28 mouse cellular contexts compared by ENCODE assay signal in genomic region chr7:71413121-71413520, GRCm38 (mm10).
"Had no signal": no experiment of that assay in that cellular context is flagged by ENCODE, and none has a peak within 500 bp of the region (broad histone marks: within the 10 kb centered on the region; RNA-seq: fewer than 3 reads in every experiment).

No protein-coding gene starts in this region.

- H3K36me3 ChIP-seq: embryonic facial prominence, embryonic 10.5 days; embryonic facial prominence, embryonic 12.5 days; embryonic facial prominence, embryonic 13.5 days; embryonic facial prominence, embryonic 15.5 days; forebrain, embryonic 10.5 days; forebrain, embryonic 12.5 days; forebrain, embryonic 15.5 days had no signal

- H3K9ac ChIP-seq: embryonic facial prominence, embryonic 12.5 days; embryonic facial prominence, embryonic 13.5 days; embryonic facial prominence, embryonic 15.5 days; forebrain, embryonic 12.5 days; forebrain, embryonic 13.5 days; forebrain, embryonic 15.5 days; forebrain, postnatal 0 days had no signal

- DNase-seq: cerebellum, adult 2 months; cerebellum, adult 8-10 months; cerebellum, adult 9-10 months; cerebellum, adult 9-11 months; cerebellum, postnatal 10 days; cerebellum, postnatal 14 days; cerebellum, postnatal 25 days; cerebellum, postnatal 36 days; embryo, embryonic 11 days; forebrain, postnatal 0 days; gastrocnemius, adult 2 months; gastrocnemius, postnatal 10 days; gastrocnemius, postnatal 14 days; gastrocnemius, postnatal 25 days; gastrocnemius, postnatal 36 days; heart, adult 18-20 months; heart, adult 2 months had no signal

- H3K9me3 ChIP-seq: embryonic facial prominence, embryonic 10.5 days; embryonic facial prominence, embryonic 12.5 days; embryonic facial prominence, embryonic 13.5 days; embryonic facial prominence, embryonic 15.5 days; forebrain, embryonic 10.5 days; forebrain, embryonic 12.5 days; forebrain, embryonic 13.5 days; forebrain, embryonic 15.5 days had no signal

- ATAC-seq: forebrain, embryonic 13.5 days; forebrain, embryonic 14.5 days; forebrain, embryonic 16.5 days; forebrain, postnatal 0 days had no signal

- H3K4me3 ChIP-seq: embryonic facial prominence, embryonic 10.5 days; embryonic facial prominence, embryonic 12.5 days; embryonic facial prominence, embryonic 13.5 days; embryonic facial prominence, embryonic 15.5 days; erythroblast, embryonic 14.5 days; forebrain, embryonic 10.5 days; forebrain, embryonic 12.5 days; forebrain, embryonic 13.5 days; forebrain, embryonic 15.5 days; gastrocnemius, adult 2 months; heart, adult 2 months had no signal

- H3K4me2 ChIP-seq: embryonic facial prominence, embryonic 12.5 days; embryonic facial prominence, embryonic 13.5 days; embryonic facial prominence, embryonic 15.5 days; forebrain, embryonic 12.5 days; forebrain, embryonic 13.5 days; forebrain, embryonic 15.5 days had no signal

- H3K27ac ChIP-seq: embryonic facial prominence, embryonic 10.5 days; embryonic facial prominence, embryonic 12.5 days; embryonic facial prominence, embryonic 13.5 days; embryonic facial prominence, embryonic 15.5 days; forebrain, embryonic 10.5 days; forebrain, embryonic 12.5 days; forebrain, embryonic 13.5 days; forebrain, embryonic 15.5 days; gastrocnemius, adult 2 months; heart, adult 2 months had no signal
